Mouse (Mus musculus) heart, adult 2 months (tissue): ENCODE data around the gene H2al1j. TPM values are rescaled to one million over a fixed set of nuclear protein-coding genes. Genes with fewer than 3 reads are reported as not detected.
"Not testable (repeated sequence)": the region's sequence is repeated elsewhere in the genome, so short reads cannot be mapped to it uniquely, and the experiment has no call there.

Experiments
- DNase-seq, 2 experiments: peaks; one replicate each; pipeline ENCODE4 v3.0.0; 2021
- H3K27ac ChIP-seq: fragments of 200-600 bp; 2 replicates; pipeline ENCODE4 v1.8.1; 2022
- H3K27me3 ChIP-seq: fragments of 200-500 bp; 2 replicates; pipeline ENCODE4 v1.6.1; 2012; ENCODE audit warnings: mild to moderate bottlenecking, low read length, inconsistent platforms, mixed read lengths; ENCODE audit not compliant: control insufficient read depth, insufficient read depth
- H3K36me3 ChIP-seq: fragments of 200-500 bp; 2 replicates; pipeline ENCODE4 v1.6.1; 2012; ENCODE audit warnings: low read length, inconsistent platforms; ENCODE audit not compliant: control insufficient read depth, insufficient read depth
- H3K4me1 ChIP-seq: fragments of 200-500 bp; 2 replicates; pipeline ENCODE4 v1.6.1; 2011; ENCODE audit warnings: low read length; ENCODE audit not compliant: control insufficient read depth, insufficient read depth
- H3K4me3 ChIP-seq: fragments of 200-600 bp; 2 replicates; pipeline ENCODE4 v1.8.1; 2022
- H3K79me2 ChIP-seq: fragments of 200-500 bp; replicated peaks from 2 replicates; pipeline ENCODE4 v1.6.1; 2012; ENCODE audit warnings: mild to moderate bottlenecking, inconsistent platforms, low read length, moderate library complexity, mixed read lengths; ENCODE audit not compliant: control insufficient read depth, insufficient read depth
- H3K9ac ChIP-seq: fragments of 200-500 bp; 2 replicates; pipeline ENCODE4 v1.6.1; 2012; ENCODE audit warnings: low read depth, mild to moderate bottlenecking, control low read depth, inconsistent platforms, low read length, mixed read lengths
- CTCF ChIP-seq: fragments of 200-600 bp; IDR thresholded peaks from 2 replicates; pipeline ENCODE4 v1.8.1; 2022; ENCODE audit warnings: antibody characterized with exemption, mild to moderate bottlenecking, moderate library complexity
- EP300 ChIP-seq: fragments of 200-500 bp; IDR thresholded peaks from 2 replicates; pipeline ENCODE4 v1.6.1; 2011; ENCODE audit warnings: low read depth, low read length, control low read depth; ENCODE audit not compliant: insufficient read depth
- POLR2A ChIP-seq: fragments of 200-500 bp; IDR thresholded peaks from 2 replicates; pipeline ENCODE4 v1.6.1; 2011; ENCODE audit warnings: mild to moderate bottlenecking, low read depth, low read length, control low read depth; ENCODE audit not compliant: insufficient read depth
- WGBS: fragments of 180-500 bp; shearing (Covaris S2); methylation state at CpG from one replicate; pipeline ENCODE4 v1.1.7; 2018; 5-methylcytosine and 5-hydroxymethylcytosine counted together
- intact Hi-C: fragments of 180-260 bp; cut with DNase I; formaldehyde crosslinking; loops from one replicate; pipeline ENCODE4 v1.15.1; 2025
- long read RNA-seq: library from polyadenylated mRNA; stranded (forward); transcript quantifications from one replicate; pipeline ENCODE4 v2.0.0, GENCODE M21; 2021
- polyA plus RNA-seq: library from polyadenylated mRNA; depleted of rRNA; stranded (reverse); fragments of >200 nt; gene quantifications from 2 replicates; pipeline ENCODE4 v1.2.3, GENCODE M21; 2012; rRNA removed
- total RNA-seq, 2 experiments: library from RNA; stranded (reverse); gene quantifications; 2 replicates each; pipeline ENCODE4 v1.2.3; 2021

Gene H2al1j
- total RNA-seq, result not detected
- polyA plus RNA-seq, result not detected in 2 replicates
- long read RNA-seq, result 0 reads

DNA sequence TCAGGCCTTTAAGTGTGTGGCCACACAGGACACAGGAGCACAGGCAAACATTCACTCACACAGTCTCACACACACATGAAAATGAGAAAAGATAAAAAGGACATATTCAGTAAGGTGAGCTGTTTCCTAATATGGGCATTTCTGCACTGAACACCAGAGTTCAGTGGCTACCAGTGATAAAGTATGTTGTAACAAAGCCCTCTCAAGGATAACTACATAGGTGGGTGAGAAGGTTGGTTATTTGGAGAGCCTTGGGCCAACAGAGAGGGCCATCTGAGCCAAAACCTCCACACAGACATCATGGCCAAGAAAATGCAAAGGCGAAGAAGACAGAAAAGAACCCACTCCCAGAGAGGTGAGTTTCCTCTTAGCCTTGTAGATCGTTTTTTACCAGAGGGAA, at the start of gene H2al1j:
Gene H2al1j (plus strand): TSS at position 301 of the 400 bp plus-strand sequence.
- DNase-seq, H3K4me1 ChIP-seq, H3K27me3 ChIP-seq, intact Hi-C loops, H3K27ac ChIP-seq, H3K9ac ChIP-seq, H3K36me3 ChIP-seq, H3K4me3 ChIP-seq, H3K79me2 ChIP-seq: not testable (repeated sequence)
- WGBS, result 75% methylated on average over 2 of the region's 2 CpGs

DNA sequence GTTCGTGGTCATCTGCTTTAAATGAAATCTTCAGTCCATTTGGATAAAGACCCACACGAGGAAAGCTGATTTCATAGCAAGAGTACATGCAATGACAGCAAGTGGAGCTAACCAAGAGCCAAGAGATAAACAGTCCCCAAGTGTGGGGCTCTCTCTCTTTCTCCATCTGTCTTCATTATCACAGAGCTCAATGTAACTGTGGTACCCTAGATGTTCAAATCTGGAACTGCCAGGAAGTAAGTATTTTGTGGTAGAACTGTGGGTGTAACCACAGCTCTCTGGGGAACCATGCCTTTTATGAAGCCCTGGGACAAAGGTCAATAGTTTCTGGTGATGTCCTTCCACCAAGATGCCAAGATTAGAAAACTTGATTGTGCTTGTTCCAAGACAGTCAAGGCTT, 46.9 kb upstream of the H2al1j start:
- intact Hi-C loops, result no loop called here
- H3K4me3 ChIP-seq, result no peak overlapping the region
- no peak for TF ChIP-seq CTCF
- no peak for TF ChIP-seq POLR2A
- TF ChIP-seq EP300, result no peak
- H3K27me3 ChIP-seq, result no peaks in the 10 kb centered on the region
- no peak overlapping the region for H3K27ac ChIP-seq
- H3K4me1 ChIP-seq, result no peaks in the 10 kb centered on the region
- H3K79me2 ChIP-seq, result no peaks in the 10 kb centered on the region
- H3K36me3 ChIP-seq, result no peaks in the 10 kb centered on the region
- 66% methylated on average over 2 of the region's 2 CpGs for WGBS
- DNase-seq, result no peak
- H3K9ac ChIP-seq, result no peak overlapping the region

DNA sequence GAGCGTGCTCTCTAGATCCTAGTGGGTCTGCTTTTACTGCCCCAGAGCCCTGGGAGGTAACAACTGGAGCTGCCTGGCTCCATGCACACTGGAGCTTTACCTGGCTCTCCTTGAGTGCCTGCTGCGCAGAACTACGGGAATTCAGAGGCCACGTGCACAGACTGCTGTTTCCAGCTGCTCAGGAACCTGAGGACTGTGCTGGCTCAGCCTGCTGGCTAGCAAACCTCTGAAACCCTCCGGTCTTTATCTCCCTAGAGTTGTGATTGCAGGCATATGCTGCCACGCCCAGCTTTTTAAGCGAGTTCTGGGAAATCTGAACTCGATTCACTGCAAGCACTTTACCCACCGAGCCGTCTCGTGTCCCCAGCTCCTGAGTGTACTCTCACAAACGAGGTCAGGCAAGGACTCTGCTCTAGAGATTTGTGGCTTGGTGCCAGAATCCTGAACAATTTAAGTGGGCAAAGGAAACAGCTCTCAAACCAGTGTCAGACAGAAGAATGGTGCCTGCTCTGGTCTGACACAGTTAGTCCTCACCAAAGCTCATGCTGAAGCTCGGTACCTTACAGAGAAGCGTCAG, 39.2 kb upstream of the H2al1j start:
- no peak for TF ChIP-seq POLR2A
- no peak for TF ChIP-seq CTCF
- TF ChIP-seq EP300, result no peak
- Histone ChIP-seq H3K4me3 (no peak overlapping the region), H3K27ac (no peak overlapping the region), H3K36me3 (no peaks in the 10 kb centered on the region), H3K79me2 (no peaks in the 10 kb centered on the region), H3K4me1 (peaks cover 4% of the 10 kb centered on the region; the same call in 1 of the 2 replicates), H3K9ac (no peak overlapping the region), H3K27me3 (no peaks in the 10 kb centered on the region)
- WGBS, result 39% methylated on average over 14 of the region's 14 CpGs
- DNase-seq, result peak in 1 of 2 experiments; percentile 4
- intact Hi-C loops, result no loop called here

DNA sequence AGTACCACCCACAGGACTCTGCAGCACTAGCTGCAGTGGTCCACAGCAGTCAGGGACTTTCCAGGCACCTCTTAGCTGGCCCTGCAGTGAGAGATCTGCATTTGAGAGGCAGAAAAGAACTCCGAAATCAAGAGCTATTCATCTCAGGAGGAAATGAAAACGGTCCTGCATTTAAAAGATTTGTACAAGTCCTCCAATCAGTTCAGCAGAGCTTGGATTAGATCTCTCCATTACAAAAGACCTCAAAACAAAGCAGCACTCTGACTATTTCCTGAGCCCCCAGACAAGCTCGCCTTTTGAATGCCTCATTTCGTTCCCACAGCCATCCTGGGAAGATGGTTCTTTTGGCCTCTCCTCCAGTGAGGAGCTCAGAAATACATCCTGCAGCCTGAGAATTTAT, 38.4 kb upstream of the H2al1j start:
- H3K36me3 ChIP-seq, result no peaks in the 10 kb centered on the region
- no peak for DNase-seq
- WGBS, result 62% methylated on average over 4 of the region's 4 CpGs
- H3K4me1 ChIP-seq, result peaks cover 4% of the 10 kb centered on the region; the same call in 1 of the 2 replicates
- H3K79me2 ChIP-seq, result no peaks in the 10 kb centered on the region
- no peaks in the 10 kb centered on the region for H3K27me3 ChIP-seq
- no peak overlapping the region for H3K9ac ChIP-seq
- H3K4me3 ChIP-seq, result no peak overlapping the region
- H3K27ac ChIP-seq, result no peak overlapping the region
- TF ChIP-seq POLR2A (no peak), EP300 (no peak), CTCF (no peak)
- intact Hi-C loops, result no loop called here

DNA sequence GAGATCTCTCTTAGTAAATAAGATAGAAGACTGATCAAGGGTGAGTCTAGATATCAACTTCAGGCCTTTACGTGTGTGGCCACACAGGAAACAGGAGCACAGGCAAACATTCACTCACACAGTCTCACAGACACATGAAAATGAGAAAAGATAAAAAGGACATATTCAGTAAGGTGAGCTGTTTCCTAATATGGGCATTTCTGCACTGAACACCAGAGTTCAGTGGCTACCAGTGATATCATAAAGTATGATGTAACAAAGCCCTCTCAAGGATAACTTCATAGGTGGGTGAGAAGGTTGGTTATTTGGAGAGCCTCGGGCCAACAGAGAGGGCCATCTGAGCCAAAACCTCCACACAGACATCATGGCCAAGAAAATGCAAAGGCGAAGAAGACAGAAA, 28.7 kb upstream of the H2al1j start, which contains the start of gene H2al1a:
Gene H2al1a (plus strand): TSS at position 301 of the 400 bp plus-strand sequence.
- H3K27ac ChIP-seq, H3K4me3 ChIP-seq, H3K4me1 ChIP-seq, H3K79me2 ChIP-seq, intact Hi-C loops, H3K9ac ChIP-seq, H3K27me3 ChIP-seq, H3K36me3 ChIP-seq, DNase-seq: not testable (repeated sequence)
- WGBS, result no CpG with 5 or more reads among the region's 3 CpGs

DNA sequence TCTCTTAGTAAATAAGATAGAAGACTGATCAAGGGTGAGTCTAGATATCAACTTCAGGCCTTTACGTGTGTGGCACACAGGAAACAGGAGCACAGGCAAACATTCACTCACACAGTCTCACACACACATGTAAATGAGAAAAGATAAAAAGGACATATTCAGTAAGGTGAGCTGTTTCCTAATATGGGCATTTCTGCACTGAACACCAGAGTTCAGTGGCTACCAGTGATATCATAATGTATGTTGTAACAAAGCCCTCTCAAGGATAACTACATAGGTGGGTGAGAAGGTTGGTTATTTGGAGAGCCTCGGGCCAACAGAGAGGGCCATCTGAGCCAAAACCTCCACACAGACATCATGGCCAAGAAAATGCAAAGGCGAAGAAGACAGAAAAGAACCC, 25.5 kb upstream of the H2al1j start, which contains the start of gene H2al1b:
Gene H2al1b (plus strand): TSS at position 301 of the 400 bp plus-strand sequence.
- H3K79me2 ChIP-seq, H3K36me3 ChIP-seq, H3K9ac ChIP-seq, H3K4me3 ChIP-seq, intact Hi-C loops, DNase-seq, H3K27me3 ChIP-seq, H3K27ac ChIP-seq, H3K4me1 ChIP-seq: not testable (repeated sequence)
- WGBS, result 93% methylated on average over 1 of the region's 3 CpGs

DNA sequence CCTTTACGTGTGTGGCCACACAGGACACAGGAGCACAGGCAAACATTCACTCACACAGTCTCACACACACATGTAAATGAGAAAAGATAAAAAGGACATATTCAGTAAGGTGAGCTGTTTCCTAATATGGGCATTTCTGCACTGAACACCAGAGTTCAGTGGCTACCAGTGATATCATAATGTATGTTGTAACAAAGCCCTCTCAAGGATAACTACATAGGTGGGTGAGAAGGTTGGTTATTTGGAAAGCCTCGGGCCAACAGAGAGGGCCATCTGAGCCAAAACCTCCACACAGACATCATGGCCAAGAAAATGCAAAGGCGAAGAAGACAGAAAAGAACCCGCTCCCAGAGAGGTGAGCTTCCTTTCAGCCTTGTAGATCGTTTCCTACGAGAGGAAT, 22.3 kb upstream of the H2al1j start, which contains the start of gene H2al1c:
Gene H2al1c (plus strand): TSS at position 301 of the 400 bp plus-strand sequence.
- WGBS, result 80% methylated on average over 3 of the region's 6 CpGs
- H3K4me3 ChIP-seq, intact Hi-C loops, H3K27ac ChIP-seq, H3K36me3 ChIP-seq, H3K4me1 ChIP-seq, H3K9ac ChIP-seq, DNase-seq, H3K27me3 ChIP-seq, H3K79me2 ChIP-seq: not testable (repeated sequence)

DNA sequence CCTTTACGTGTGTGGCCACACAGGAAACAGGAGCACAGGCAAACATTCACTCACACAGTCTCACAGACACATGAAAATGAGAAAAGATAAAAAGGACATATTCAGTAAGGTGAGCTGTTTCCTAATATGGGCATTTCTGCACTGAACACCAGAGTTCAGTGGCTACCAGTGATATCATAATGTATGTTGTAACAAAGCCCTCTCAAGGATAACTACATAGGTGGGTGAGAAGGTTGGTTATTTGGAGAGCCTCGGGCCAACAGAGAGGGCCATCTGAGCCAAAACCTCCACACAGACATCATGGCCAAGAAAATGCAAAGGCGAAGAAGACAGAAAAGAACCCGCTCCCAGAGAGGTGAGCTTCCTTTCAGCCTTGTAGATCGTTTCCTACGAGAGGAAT, 19.1 kb upstream of the H2al1j start, which contains the start of gene H2al1d:
Gene H2al1d (plus strand): TSS at position 301 of the 400 bp plus-strand sequence.
- H3K27ac ChIP-seq, intact Hi-C loops, H3K27me3 ChIP-seq, H3K79me2 ChIP-seq, DNase-seq, H3K4me1 ChIP-seq, H3K36me3 ChIP-seq, H3K4me3 ChIP-seq, H3K9ac ChIP-seq: not testable (repeated sequence)
- no CpG with 5 or more reads among the region's 6 CpGs for WGBS

DNA sequence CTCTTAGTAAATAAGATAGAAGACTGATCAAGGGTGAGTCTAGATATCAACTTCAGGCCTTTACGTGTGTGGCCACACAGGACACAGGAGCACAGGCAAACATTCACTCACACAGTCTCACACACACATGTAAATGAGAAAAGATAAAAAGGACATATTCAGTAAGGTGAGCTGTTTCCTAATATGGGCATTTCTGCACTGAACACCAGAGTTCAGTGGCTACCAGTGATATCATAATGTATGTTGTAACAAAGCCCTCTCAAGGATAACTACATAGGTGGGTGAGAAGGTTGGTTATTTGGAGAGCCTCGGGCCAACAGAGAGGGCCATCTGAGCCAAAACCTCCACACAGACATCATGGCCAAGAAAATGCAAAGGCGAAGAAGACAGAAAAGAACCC, 16.0 kb upstream of the H2al1j start, which contains the start of gene H2al1e:
Gene H2al1e (plus strand): TSS at position 301 of the 400 bp plus-strand sequence.
- H3K4me1 ChIP-seq, H3K4me3 ChIP-seq, H3K27ac ChIP-seq, H3K27me3 ChIP-seq, DNase-seq, H3K36me3 ChIP-seq, intact Hi-C loops, H3K79me2 ChIP-seq, H3K9ac ChIP-seq: not testable (repeated sequence)
- WGBS, result no CpG with 5 or more reads among the region's 3 CpGs
